Mouse (Mus musculus) spleen, adult 12 weeks (tissue): Measurements from ENCODE around the gene Cdh5.

Experiments
- DNase-seq: peaks from one replicate; pipeline ENCODE4 v3.0.0; 2022; ENCODE audit warnings: low spot score

Cdh5 gene

GRCm38 (mm10) chr8:104190777-104191468 lies 89.5 kb downstream of the Cdh5 start:
- DNase-seq = no peak

GRCm38 (mm10) chr8:104191496-104191895 lies 90.1 kb downstream of the Cdh5 start:
- DNase-seq = no peak
